ENCODE assay signal across 8 mouse cellular contexts in genomic region chr17:12915488-12915880, GRCm38 (mm10). TPM values are rescaled to one million over a fixed set of nuclear protein-coding genes. Genes with fewer than 3 reads are reported as not detected.
DNase-seq lines count a peak whose midpoint lies in the region; ATAC-seq and TF ChIP-seq lines count a peak whose summit lies in the region.

Tcp1 (plus strand) TSS chr17:12915701.

- 1% methylated on average over 18 of the region's 18 CpGs for WGBS in neural tube, embryonic 11.5 days
- 2% methylated on average over 18 of the region's 18 CpGs for WGBS in hindbrain, embryonic 15.5 days
- under 1% methylated on average over 18 of the region's 18 CpGs for WGBS in liver, embryonic 13.5 days (ENCODE audit: insufficient replicate concordance)
- WGBS in stomach, embryonic 14.5 days, result under 1% methylated on average over 18 of the region's 18 CpGs

- TF ChIP-seq CTCF in bone marrow macrophage, adult 2 months (IDR thresholded peaks at IDR 0.05; ENCODE audit: low read depth, low read length), result no peak

- no peaks in the 10 kb centered on the region; the same call in 1 of the 2 replicates for H3K4me1 ChIP-seq in neural tube, embryonic 11.5 days (ENCODE audit: control insufficient read depth, insufficient read depth, low read length)
- H3K4me1 ChIP-seq in bone marrow macrophage, adult 2 months (ENCODE audit: control insufficient read depth, insufficient read depth, low read length), result peaks cover 6% of the 10 kb centered on the region
- H3K4me1 ChIP-seq in hindbrain, embryonic 15.5 days (replicated peaks), result peaks cover 17% of the 10 kb centered on the region
- peaks cover 19% of the 10 kb centered on the region for H3K4me1 ChIP-seq in liver, embryonic 13.5 days (replicated peaks)
- peaks cover 6% of the 10 kb centered on the region; the same call in 1 of the 2 replicates for H3K4me1 ChIP-seq in stomach, embryonic 14.5 days (ENCODE audit: control insufficient read depth, insufficient read depth, low read length)

- no peaks in the 10 kb centered on the region for H3K27me3 ChIP-seq in neural tube, embryonic 11.5 days (ENCODE audit: control insufficient read depth, insufficient read depth, low read length)
- H3K27me3 ChIP-seq in hindbrain, embryonic 15.5 days, result no peaks in the 10 kb centered on the region
- no peaks in the 10 kb centered on the region for H3K27me3 ChIP-seq in liver, embryonic 13.5 days
- no peaks in the 10 kb centered on the region for H3K27me3 ChIP-seq in stomach, embryonic 14.5 days (ENCODE audit: control insufficient read depth, insufficient read depth, low read length)

- no peak for DNase-seq in neural tube, embryonic 11.5 days (ENCODE audit: low spot score)
- DNase-seq in neural tube, embryonic 10.5 days (ENCODE audit: extremely low spot score, low spot score), result no peak
- DNase-seq in gastrocnemius, adult 18-20 months (ENCODE audit: low spot score), result peak; percentile 7
- DNase-seq in liver, embryonic 13.5 days, result no peak
- no peak for DNase-seq in ovary, postnatal 10 days (ENCODE audit: low spot score)

- peak within 1 kb of the TSS; percentile 86 for H3K4me2 ChIP-seq in neural tube, embryonic 11.5 days (ENCODE audit: low read depth)
- H3K4me2 ChIP-seq in hindbrain, embryonic 15.5 days, result peak within 1 kb of the TSS; percentile 92
- peak within 1 kb of the TSS; percentile 88 for H3K4me2 ChIP-seq in liver, embryonic 13.5 days
- H3K4me2 ChIP-seq in stomach, embryonic 14.5 days (replicated peaks; ENCODE audit: low read depth, low read length), result peak within 1 kb of the TSS; percentile 82

- ATAC-seq in neural tube, embryonic 11.5 days (ENCODE audit: insufficient read depth, low FRiP score, low TSS enrichment), result peak; percentile 38; the same call in 1 of the 2 replicates
- ATAC-seq in hindbrain, embryonic 15.5 days (ENCODE audit: low FRiP score, low read depth), result no peak
- no peak for ATAC-seq in liver, embryonic 13.5 days (ENCODE audit: low read depth)
- no peak for ATAC-seq in stomach, embryonic 14.5 days (ENCODE audit: insufficient number of reproducible peaks, insufficient read depth, low FRiP score, low read depth)

- peaks cover 13% of the 10 kb centered on the region for H3K36me3 ChIP-seq in neural tube, embryonic 11.5 days (ENCODE audit: control insufficient read depth, insufficient read depth, low read length)
- peaks cover 51% of the 10 kb centered on the region for H3K36me3 ChIP-seq in hindbrain, embryonic 15.5 days
- peaks cover 62% of the 10 kb centered on the region for H3K36me3 ChIP-seq in liver, embryonic 13.5 days
- peaks cover 53% of the 10 kb centered on the region for H3K36me3 ChIP-seq in stomach, embryonic 14.5 days (ENCODE audit: control insufficient read depth, insufficient read depth, low read length)

- no peak for TF ChIP-seq POLR2A in bone marrow macrophage, adult 2 months (IDR thresholded peaks at IDR 0.05; ENCODE audit: borderline replicate concordance, low read depth, low read length)

- peak within 1 kb of the TSS; percentile 97 for H3K9ac ChIP-seq in neural tube, embryonic 11.5 days (ENCODE audit: low read length)
- H3K9ac ChIP-seq in hindbrain, embryonic 15.5 days, result peak within 1 kb of the TSS; percentile 87
- peak within 1 kb of the TSS; percentile 97 for H3K9ac ChIP-seq in liver, embryonic 13.5 days
- H3K9ac ChIP-seq in stomach, embryonic 14.5 days (replicated peaks; ENCODE audit: low read depth, low read length), result peak within 1 kb of the TSS; percentile 99

- peak within 1 kb of the TSS; percentile 85 for H3K27ac ChIP-seq in neural tube, embryonic 11.5 days (ENCODE audit: low read depth, low read length)
- H3K27ac ChIP-seq in bone marrow macrophage, adult 2 months (ENCODE audit: insufficient read depth, low read depth, low read length), result peak within 1 kb of the TSS; percentile 83
- H3K27ac ChIP-seq in hindbrain, embryonic 15.5 days (replicated peaks), result peak within 1 kb of the TSS; percentile 89
- H3K27ac ChIP-seq in liver, embryonic 13.5 days, result peak within 1 kb of the TSS; percentile 94
- peak within 1 kb of the TSS; percentile 92 for H3K27ac ChIP-seq in stomach, embryonic 14.5 days (ENCODE audit: low read length)

- peak within 1 kb of the TSS; percentile 92 for H3K4me3 ChIP-seq in neural tube, embryonic 11.5 days (ENCODE audit: low read depth, low read length)
- peak within 1 kb of the TSS; percentile 97 for H3K4me3 ChIP-seq in bone marrow macrophage, adult 2 months (ENCODE audit: insufficient read depth, low read length)
- H3K4me3 ChIP-seq in hindbrain, embryonic 15.5 days, result peak within 1 kb of the TSS; percentile 81
- H3K4me3 ChIP-seq in liver, embryonic 13.5 days (replicated peaks), result peak within 1 kb of the TSS; percentile 89
- H3K4me3 ChIP-seq in stomach, embryonic 14.5 days (ENCODE audit: low read depth, low read length), result peak within 1 kb of the TSS; percentile 97

- no peaks in the 10 kb centered on the region for H3K9me3 ChIP-seq in neural tube, embryonic 11.5 days (ENCODE audit: control insufficient read depth, low read length)
- no peaks in the 10 kb centered on the region for H3K9me3 ChIP-seq in hindbrain, embryonic 15.5 days
- no peaks in the 10 kb centered on the region for H3K9me3 ChIP-seq in liver, embryonic 13.5 days (replicated peaks)
- H3K9me3 ChIP-seq in stomach, embryonic 14.5 days (ENCODE audit: control insufficient read depth, low read depth, low read length), result no peaks in the 10 kb centered on the region

RNA-seq across cellular contexts. Expression of gene Tcp1, which starts in this region (rescaled TPM):
- polyA plus RNA-seq in neural tube, embryonic 11.5 days (2014; fragmentation: Nextera tagmentation; extraction: Ambion mirVana), result 530 and 560 TPM in 2 replicates
- 124 and 133 TPM in 2 replicates for polyA plus RNA-seq in bone marrow macrophage, adult 2 months (2012; ENCODE audit: insufficient read depth, insufficient read length, missing spikeins)
- 100 to 1,000 TPM; 167 to 180 TPM for total RNA-seq in gastrocnemius, adult 18-20 months (2021)
- 324 and 343 TPM in 2 replicates for polyA plus RNA-seq in hindbrain, embryonic 15.5 days (2015; fragmentation: Nextera tagmentation; extraction: Ambion mirVana)
- polyA plus RNA-seq in liver, embryonic 13.5 days (2015; fragmentation: Nextera tagmentation; extraction: Ambion mirVana), result 346 and 426 TPM in 2 replicates
- polyA plus RNA-seq in stomach, embryonic 14.5 days (2014; fragmentation: Nextera tagmentation; extraction: Ambion mirVana), result 444 and 478 TPM in 2 replicates
